Mouse (Mus musculus): Measurements from ENCODE around the gene Atxn2.

DNA sequence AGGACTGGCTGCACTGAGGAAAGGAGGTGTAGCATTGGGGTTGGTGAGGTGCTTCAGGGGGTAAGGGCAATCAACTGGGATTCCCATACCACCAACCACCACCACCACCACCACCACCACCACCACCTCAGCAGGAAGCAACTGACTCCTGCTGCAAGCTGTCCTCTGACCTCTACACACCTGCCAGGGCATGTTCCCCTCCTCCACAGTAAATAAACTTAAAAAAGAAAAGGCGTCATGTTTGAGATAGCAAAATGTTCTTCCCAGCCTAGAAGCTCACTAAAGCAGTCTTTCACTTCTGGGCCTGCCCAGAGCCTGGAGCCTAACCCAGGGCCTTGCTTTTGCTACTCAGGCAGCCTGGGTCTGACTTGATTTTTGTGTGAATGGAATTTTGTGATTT, 3.2 kb downstream of the Atxn2 start:
- TF ChIP-seq CTCF (IDR thresholded peaks at IDR 0.05; ENCODE audit: low read depth) (no peak), EP300 (IDR thresholded peaks at IDR 0.05; ENCODE audit: low read depth) (no peak)
